Mouse (Mus musculus): ENCODE measurements at regions not wholly inside any gene's neighbourhood (a gene's known extent, or its start where the extent isn't known, plus 50 kb on each side); places are given as distances from the start of the nearest gene placed in this dataset.
"Not testable (repeated sequence)": the region's sequence is repeated elsewhere in the genome, so short reads cannot be mapped to it uniquely, and the experiment has no call there.

- ATAC-seq (ENCODE audit: insufficient number of reproducible peaks, low FRiP score, low TSS enrichment, low read depth): no peak
- H3K9ac ChIP-seq: no peak overlapping the region
- no peak overlapping the region for H3K4me3 ChIP-seq (replicated peaks)
- H3K4me2 ChIP-seq (replicated peaks): no peak overlapping the region
- H3K9me3 ChIP-seq (replicated peaks): no peaks in the 10 kb centered on the region
- H3K27me3 ChIP-seq: no peaks in the 10 kb centered on the region
- H3K36me3 ChIP-seq: no peaks in the 10 kb centered on the region
- H3K27ac ChIP-seq (replicated peaks): no peak overlapping the region
- no peaks in the 10 kb centered on the region for H3K4me1 ChIP-seq
These were observed 603.5 kb upstream of the Gje1 start for GRCm38 (mm10) chr10:15321480-15321879.

GRCm38 (mm10) chr10:15317017-15317607 lies 599.1 kb upstream of the Gje1 start:
- Histone ChIP-seq H3K4me2 (replicated peaks) (no peak overlapping the region), H3K9me3 (replicated peaks) (no peaks in the 10 kb centered on the region), H3K9ac (no peak overlapping the region), H3K27ac (replicated peaks) (no peak overlapping the region), H3K4me3 (replicated peaks) (no peak overlapping the region), H3K27me3 (no peaks in the 10 kb centered on the region), H3K36me3 (no peaks in the 10 kb centered on the region), H3K4me1 (no peaks in the 10 kb centered on the region)
- no peak for ATAC-seq (ENCODE audit: insufficient number of reproducible peaks, low FRiP score, low TSS enrichment, low read depth)
- 70% methylated on average over 2 of the region's 2 CpGs for WGBS

GRCm38 (mm10) chr10:15310650-15311049 lies 592.6 kb upstream of the Gje1 start:
- ATAC-seq (ENCODE audit: insufficient number of reproducible peaks, low FRiP score, low TSS enrichment, low read depth): no peak
- 73% methylated on average over 2 of the region's 2 CpGs for WGBS
- no peak overlapping the region for H3K4me3 ChIP-seq (replicated peaks)

GRCm38 (mm10) chr10:15305811-15306473 lies 587.9 kb upstream of the Gje1 start:
- no peaks in the 10 kb centered on the region for H3K27me3 ChIP-seq
- H3K9me3 ChIP-seq (replicated peaks): no peaks in the 10 kb centered on the region
- H3K4me1 ChIP-seq: no peaks in the 10 kb centered on the region
- H3K4me3 ChIP-seq (replicated peaks): no peak overlapping the region
- no peak overlapping the region for H3K4me2 ChIP-seq (replicated peaks)
- 46% methylated on average over 3 of the region's 3 CpGs for WGBS
- no peak overlapping the region for H3K27ac ChIP-seq (replicated peaks)
- H3K9ac ChIP-seq: no peak overlapping the region
- H3K36me3 ChIP-seq: no peaks in the 10 kb centered on the region
- ATAC-seq (ENCODE audit: insufficient number of reproducible peaks, low FRiP score, low TSS enrichment, low read depth): no peak

More at GRCm38 (mm10) chr10:15310650-15311049, 592.6 kb upstream of the Gje1 start:
- Histone ChIP-seq H3K27ac (replicated peaks) (no peak overlapping the region), H3K4me1 (no peaks in the 10 kb centered on the region), H3K27me3 (no peaks in the 10 kb centered on the region), H3K9me3 (replicated peaks) (no peaks in the 10 kb centered on the region), H3K4me2 (replicated peaks) (no peak overlapping the region), H3K36me3 (no peaks in the 10 kb centered on the region), H3K9ac (no peak overlapping the region)

GRCm38 (mm10) chr10:15300199-15301085 lies 582.4 kb upstream of the Gje1 start:
- peak overlapping the region; percentile 28 for H3K4me3 ChIP-seq (replicated peaks)
- WGBS: 26% methylated on average over 8 of the region's 8 CpGs
- 0 out of 2 replicates have a peak overlapping the region, but pooled peaks have one; percentile 44 for H3K27ac ChIP-seq (replicated peaks)
- no peaks in the 10 kb centered on the region for H3K27me3 ChIP-seq
- ATAC-seq (ENCODE audit: insufficient number of reproducible peaks, low FRiP score, low TSS enrichment, low read depth): no peak
- no peaks in the 10 kb centered on the region for H3K4me1 ChIP-seq
- H3K4me2 ChIP-seq (replicated peaks): peak overlapping the region; percentile 35
- H3K9ac ChIP-seq: no peak overlapping the region
- no peaks in the 10 kb centered on the region for H3K9me3 ChIP-seq (replicated peaks)
- H3K36me3 ChIP-seq: no peaks in the 10 kb centered on the region

- Histone ChIP-seq H3K4me3 (replicated peaks) (no peak overlapping the region), H3K4me1 (no peaks in the 10 kb centered on the region), H3K36me3 (no peaks in the 10 kb centered on the region), H3K27ac (replicated peaks) (no peak overlapping the region), H3K4me2 (replicated peaks) (no peak overlapping the region), H3K9me3 (replicated peaks) (no peaks in the 10 kb centered on the region), H3K27me3 (no peaks in the 10 kb centered on the region), H3K9ac (no peak overlapping the region)
- 40% methylated on average over 11 of the region's 11 CpGs for WGBS
- ATAC-seq (ENCODE audit: insufficient number of reproducible peaks, low FRiP score, low TSS enrichment, low read depth): no peak
These were observed 581.6 kb upstream of the Gje1 start for GRCm38 (mm10) chr10:15299331-15300198.

- no peak for ATAC-seq (ENCODE audit: insufficient number of reproducible peaks, low FRiP score, low TSS enrichment, low read depth)
- H3K27ac ChIP-seq (replicated peaks): no peak overlapping the region
- H3K27me3 ChIP-seq: no peaks in the 10 kb centered on the region
- H3K4me2 ChIP-seq (replicated peaks): no peak overlapping the region
- H3K4me1 ChIP-seq: no peaks in the 10 kb centered on the region
- no peaks in the 10 kb centered on the region for H3K9me3 ChIP-seq (replicated peaks)
- no peak overlapping the region for H3K4me3 ChIP-seq (replicated peaks)
- H3K36me3 ChIP-seq: no peaks in the 10 kb centered on the region
- H3K9ac ChIP-seq: no peak overlapping the region
- WGBS: 86% methylated on average over 2 of the region's 2 CpGs
These were observed 579.2 kb upstream of the Gje1 start for GRCm38 (mm10) chr10:15297257-15297656.

- H3K9ac ChIP-seq: no peak overlapping the region
- H3K27ac ChIP-seq (replicated peaks): no peak overlapping the region
- 71% methylated on average over 1 of the region's 1 CpGs for WGBS
- no peaks in the 10 kb centered on the region for H3K4me1 ChIP-seq
- no peak for ATAC-seq (ENCODE audit: insufficient number of reproducible peaks, low FRiP score, low TSS enrichment, low read depth)
- no peaks in the 10 kb centered on the region for H3K27me3 ChIP-seq
- H3K36me3 ChIP-seq: no peaks in the 10 kb centered on the region
- H3K9me3 ChIP-seq (replicated peaks): no peaks in the 10 kb centered on the region
- H3K4me3 ChIP-seq (replicated peaks): no peak overlapping the region
- H3K4me2 ChIP-seq (replicated peaks): no peak overlapping the region
These were observed 576.1 kb upstream of the Gje1 start for GRCm38 (mm10) chr10:15294125-15294524.

- 38% methylated on average over 1 of the region's 1 CpGs for WGBS
- H3K4me3 ChIP-seq (replicated peaks); ATAC-seq (ENCODE audit: insufficient number of reproducible peaks, low FRiP score, low TSS enrichment, low read depth); H3K36me3 ChIP-seq; H3K4me1 ChIP-seq; H3K4me2 ChIP-seq (replicated peaks); H3K9ac ChIP-seq; H3K9me3 ChIP-seq (replicated peaks); H3K27ac ChIP-seq (replicated peaks); H3K27me3 ChIP-seq: not testable (repeated sequence)
These were observed 545.3 kb upstream of the Gje1 start for GRCm38 (mm10) chr10:15263337-15263736.

- not testable (repeated sequence) for H3K9me3 ChIP-seq (replicated peaks); H3K4me1 ChIP-seq; H3K4me2 ChIP-seq (replicated peaks); H3K4me3 ChIP-seq (replicated peaks); H3K36me3 ChIP-seq; H3K27ac ChIP-seq (replicated peaks); H3K9ac ChIP-seq; H3K27me3 ChIP-seq; ATAC-seq (ENCODE audit: insufficient number of reproducible peaks, low FRiP score, low TSS enrichment, low read depth)
- 79% methylated on average over 7 of the region's 7 CpGs for WGBS
These were observed 544.3 kb upstream of the Gje1 start for GRCm38 (mm10) chr10:15262282-15262681.
